Mouse (Mus musculus) MEL (cell line): ENCODE results near the gene Gtf2e1.

Source experiments
- CHD1 ChIP-seq: IDR thresholded peaks from 2 replicates; pipeline ENCODE4 v1.6.1; 2012; ENCODE audit warnings: low read depth, mild to moderate bottlenecking, inconsistent platforms, low read length, improper control_type of control experiment
- CTCF ChIP-seq, 3 experiments: IDR thresholded peaks in 2 of 3; conservative IDR thresholded peaks in 1 of 3; 2 replicates each; pipeline ENCODE4 v1.5.1; 2011 to 2012; ENCODE audit warnings: low read length in 3 of 3, low read depth in 2 of 3, mild to moderate bottlenecking in 2 of 3, improper control_type of control experiment in 1 of 3, inconsistent platforms in 1 of 3, mixed read lengths in 1 of 3, moderate library complexity in 1 of 3; ENCODE audit not compliant: control insufficient read depth in 1 of 3, insufficient read depth in 1 of 3, poor library complexity in 1 of 3, severe bottlenecking in 1 of 3
- E2F4 ChIP-seq: IDR thresholded peaks from 2 replicates; pipeline ENCODE4 v1.6.1; 2011; ENCODE audit warnings: low read depth, low read length, improper control_type of control experiment, borderline replicate concordance
- EP300 ChIP-seq, 2 experiments: IDR thresholded peaks; 2 replicates each; pipeline ENCODE4 v1.6.1; 2011; ENCODE audit warnings: improper control_type of control experiment in 2 of 2, low read length in 2 of 2, low read depth in 1 of 2, mild to moderate bottlenecking in 1 of 2
- GABPA ChIP-seq: IDR thresholded peaks from 2 replicates; pipeline ENCODE4 v1.6.1; 2012; ENCODE audit warnings: low read depth, mild to moderate bottlenecking, inconsistent platforms, low read length, improper control_type of control experiment, moderate library complexity
- JUND ChIP-seq: IDR thresholded peaks from 2 replicates; pipeline ENCODE4 v1.6.1; 2011; ENCODE audit warnings: low read depth, mild to moderate bottlenecking, improper control_type of control experiment, low read length
- POLR2A ChIP-seq, 2 experiments: IDR thresholded peaks; 2 replicates each; pipeline ENCODE4 v1.6.1; 2011 to 2012; ENCODE audit warnings: low read length in 2 of 2, mild to moderate bottlenecking in 2 of 2, control low read depth in 1 of 2, improper control_type of control experiment in 1 of 2, low read depth in 1 of 2, moderate library complexity in 1 of 2; ENCODE audit not compliant: control insufficient read depth in 1 of 2, insufficient read depth in 1 of 2, poor library complexity in 1 of 2
- ZC3H11A ChIP-seq: IDR thresholded peaks from 2 replicates; pipeline ENCODE4 v1.6.1; 2012; ENCODE audit warnings: low read depth, mild to moderate bottlenecking, inconsistent platforms, low read length, improper control_type of control experiment

DNA sequence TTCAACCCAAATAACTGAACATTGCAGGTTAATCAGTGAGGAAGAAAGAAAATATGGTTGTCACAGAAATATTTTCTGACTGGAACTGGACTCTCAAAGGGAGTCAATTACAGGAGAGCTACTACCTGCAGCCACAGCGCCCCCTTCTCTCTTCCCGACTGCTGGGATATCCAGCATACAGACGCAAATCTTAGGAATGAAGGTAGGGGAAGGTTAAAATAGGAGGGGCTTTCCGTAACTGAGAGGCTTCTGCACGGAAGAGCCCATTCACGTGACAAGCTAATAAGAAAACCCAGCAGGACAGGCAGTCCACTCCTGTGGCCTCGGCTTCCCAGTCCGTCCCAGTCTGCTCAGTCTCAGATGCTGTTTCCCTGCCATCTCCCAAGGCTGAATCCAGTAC lies 24.9 kb downstream of the Gtf2e1 start:
- TF ChIP-seq CTCF (IDR thresholded peaks at IDR 0.05 in 2 of 3, conservative IDR thresholded peaks at IDR 0.05 in 1 of 3; ENCODE audit: control insufficient read depth in 1 of 3, insufficient read depth in 1 of 3, low read depth in 2 of 3, low read length in 3 of 3, poor library complexity in 1 of 3, severe bottlenecking in 1 of 3) = no peak
- TF ChIP-seq CHD1 = no peak
- TF ChIP-seq EP300 (IDR thresholded peaks at IDR 0.05; ENCODE audit: low read depth in 1 of 2, low read length in 2 of 2) = no peak
- TF ChIP-seq ZC3H11A = no peak
- no peak for TF ChIP-seq GABPA
- no peak for TF ChIP-seq POLR2A (IDR thresholded peaks at IDR 0.05; ENCODE audit: control insufficient read depth in 1 of 2, insufficient read depth in 1 of 2, low read depth in 1 of 2, low read length in 2 of 2, poor library complexity in 1 of 2)
- no peak for TF ChIP-seq JUND
- TF ChIP-seq E2F4 = no peak
